Mouse (Mus musculus) megakaryocyte-erythroid progenitor cell, adult 5-6 weeks (primary cell): ENCODE measurements around the gene Dgkz. TPM values are rescaled to one million over a fixed set of nuclear protein-coding genes. Genes with fewer than 3 reads are reported as not detected.
A peak's percentile ranks its signal among the peaks of the same experiment; 100 is the strongest.

Source experiments
- ATAC-seq: replicated peaks from 2 replicates; pipeline ENCODE4 v1.8.0; 2016; ENCODE audit warnings: mild to moderate bottlenecking, inconsistent platforms; ENCODE audit not compliant: severe bottlenecking, poor library complexity, low FRiP score, low TSS enrichment
- total RNA-seq, 2 experiments: library from RNA; stranded (forward) in 1 of 2; stranded (reverse) in 1 of 2; fragments of 200-1000, 215-1000 nt in 1 of 2; fragments of >200 nt in 1 of 2; fragmentation: Nextera tagmentation in 1 of 2; gene quantifications; 2 replicates each; pipeline ENCODE4 v1.2.3; 2014 to 2017

The Dgkz gene
- total RNA-seq, 2 experiments from 2014 or later = 60.2 to 204 TPM

DNA sequence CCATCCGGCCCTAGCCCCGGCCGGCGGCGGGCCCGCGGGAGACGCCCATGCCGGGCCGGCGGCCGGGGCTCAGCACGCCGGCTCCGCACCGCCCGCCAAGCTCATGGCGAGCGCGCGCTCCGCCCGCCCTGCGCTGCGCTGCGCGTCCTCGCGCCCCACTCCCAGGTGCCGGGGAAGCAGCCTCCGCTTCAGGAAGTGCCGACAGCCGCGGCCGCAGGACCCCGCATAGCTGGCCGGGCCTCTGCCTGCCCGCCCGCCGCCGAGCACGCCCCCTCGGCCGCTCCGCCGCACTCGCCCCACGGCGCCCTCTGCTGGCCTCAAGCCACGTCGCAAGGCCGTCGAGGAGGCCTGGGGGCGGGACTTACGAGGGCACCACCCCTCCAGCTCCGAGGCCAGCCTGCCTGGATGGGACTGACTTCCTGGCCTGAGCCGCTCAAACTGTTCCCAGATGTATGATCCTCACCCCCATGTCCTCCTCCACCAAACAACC is 12.2 kb downstream of the Dgkz start:
- ATAC-seq = peak; percentile 72

DNA sequence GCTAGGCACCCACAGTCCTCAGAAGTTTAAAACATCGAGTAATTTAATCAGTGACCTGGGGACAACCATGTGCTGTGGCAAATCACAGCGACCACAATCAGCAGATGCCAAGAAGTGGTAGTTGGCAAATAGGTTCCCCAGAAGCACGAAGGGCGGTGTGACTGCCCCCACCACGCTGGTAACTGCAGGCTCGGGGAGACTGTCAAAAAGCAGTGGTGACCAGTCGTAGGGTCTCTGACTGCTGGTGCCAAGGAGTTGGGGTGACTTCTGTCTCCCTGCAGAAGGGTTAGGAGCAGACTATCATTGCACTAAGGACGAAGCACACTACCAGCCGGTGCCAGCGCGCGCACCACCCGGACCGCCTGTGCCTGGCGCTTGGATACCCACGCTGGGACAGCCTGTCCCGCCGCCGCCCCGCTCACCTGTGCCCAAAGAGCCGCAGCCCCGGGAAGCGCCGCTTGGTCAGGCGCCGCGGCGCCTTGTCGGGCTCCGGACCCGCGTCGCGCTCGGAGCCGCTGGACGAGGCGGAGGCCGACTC is 12.7 kb downstream of the Dgkz start:
- peak; percentile 11 for ATAC-seq

DNA sequence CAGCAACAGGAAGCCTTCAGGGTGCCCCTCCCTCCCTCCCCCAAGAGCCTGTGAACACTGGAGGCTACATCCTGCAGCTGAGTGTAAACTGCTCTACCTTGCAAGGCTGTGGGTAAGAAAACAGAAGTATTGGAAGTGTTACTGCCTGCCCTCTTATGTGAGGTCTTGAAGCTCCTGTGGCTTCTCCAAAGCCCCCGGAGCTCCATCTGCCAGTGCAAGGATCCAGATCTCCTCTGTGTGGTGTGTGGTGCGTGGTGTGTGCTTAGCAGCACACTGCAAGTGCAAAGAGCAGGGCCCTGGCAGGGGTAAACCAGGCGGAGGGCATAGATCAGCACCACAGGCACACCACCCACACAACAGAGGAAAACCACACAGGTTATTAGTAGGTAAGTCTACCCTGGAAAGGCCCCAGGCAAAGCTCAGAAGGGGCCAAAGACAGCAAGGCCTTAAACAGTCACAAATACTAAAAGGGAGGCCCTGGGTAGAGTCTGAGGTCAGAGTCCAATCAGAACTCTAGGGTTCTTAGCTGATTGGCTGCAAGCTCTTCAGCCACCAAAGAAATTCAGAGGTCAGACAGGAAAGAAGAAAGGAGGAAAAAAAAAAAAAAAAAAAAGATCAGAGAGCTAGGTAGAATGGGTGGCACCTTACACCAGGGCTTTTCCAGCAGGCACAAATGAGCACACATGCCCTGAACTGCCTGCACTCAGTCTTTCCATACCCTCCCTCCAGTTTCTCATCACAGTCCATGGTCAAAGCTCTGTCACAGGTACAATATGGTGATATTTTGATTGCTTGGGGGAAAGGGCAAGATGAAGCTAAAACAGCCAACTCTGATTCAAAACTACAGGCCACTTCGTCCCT is 13.5 kb downstream of the Dgkz start:
- no peak for ATAC-seq

DNA sequence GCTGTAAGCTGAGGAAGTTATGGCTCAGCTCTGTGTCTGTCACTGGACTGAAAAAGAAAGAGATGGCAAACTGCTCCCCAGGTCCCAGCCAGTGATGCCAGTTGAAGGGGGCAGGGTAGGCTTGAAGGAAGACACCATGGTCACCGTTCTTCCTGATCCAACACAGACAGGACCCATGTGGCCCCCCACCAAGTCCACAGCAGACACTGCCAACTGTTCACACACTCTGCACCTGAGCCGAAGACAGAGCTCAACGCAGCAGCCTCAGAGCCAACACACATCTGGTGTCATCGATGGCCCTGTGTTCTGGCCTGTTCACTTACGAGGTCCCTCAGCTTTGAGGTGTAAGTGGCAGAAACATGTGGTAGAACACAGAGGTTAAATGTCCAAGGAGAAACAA is 15.2 kb downstream of the Dgkz start:
- ATAC-seq = no peak

DNA sequence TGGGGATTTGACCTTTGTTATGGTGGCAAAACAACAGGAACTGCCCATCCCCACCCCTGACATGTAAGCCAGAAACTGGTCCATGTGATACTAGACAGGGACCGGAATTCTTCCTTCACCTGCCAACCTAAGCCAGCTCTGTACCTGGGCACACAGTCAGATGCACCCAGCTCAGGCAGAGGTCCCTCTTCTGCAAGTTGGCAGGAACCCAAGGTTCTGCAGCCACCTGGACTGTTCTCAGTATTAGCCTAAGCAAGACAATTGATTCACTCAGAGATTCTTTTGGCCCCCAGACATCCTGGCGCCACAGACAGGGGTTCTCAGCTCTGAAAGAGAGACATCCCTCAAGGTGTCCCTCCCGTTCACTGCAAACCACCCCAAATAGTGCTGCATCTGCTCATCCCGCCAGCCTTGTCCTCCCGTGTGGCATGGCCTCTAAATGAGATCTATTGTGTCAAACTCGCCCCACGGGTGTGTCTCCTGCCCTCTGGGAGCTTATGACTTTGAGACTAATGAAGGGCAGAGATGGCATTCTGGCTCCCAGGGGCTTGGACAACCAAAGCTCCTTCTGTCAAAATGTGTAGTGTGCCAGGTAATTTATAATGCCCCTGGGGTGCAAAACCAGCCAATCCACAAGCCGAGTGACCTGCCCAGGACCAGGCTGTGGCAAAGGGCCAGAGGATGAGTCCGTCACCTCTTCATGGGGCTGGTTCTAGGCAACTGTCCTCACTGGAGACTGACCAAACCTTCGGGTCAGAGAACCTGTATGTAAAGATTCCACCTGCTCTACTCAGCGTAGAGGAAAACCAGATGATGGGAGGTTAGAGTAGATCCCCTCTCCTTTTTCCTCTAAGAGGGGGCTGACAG is 15.9 kb downstream of the Dgkz start:
- ATAC-seq = no peak

DNA sequence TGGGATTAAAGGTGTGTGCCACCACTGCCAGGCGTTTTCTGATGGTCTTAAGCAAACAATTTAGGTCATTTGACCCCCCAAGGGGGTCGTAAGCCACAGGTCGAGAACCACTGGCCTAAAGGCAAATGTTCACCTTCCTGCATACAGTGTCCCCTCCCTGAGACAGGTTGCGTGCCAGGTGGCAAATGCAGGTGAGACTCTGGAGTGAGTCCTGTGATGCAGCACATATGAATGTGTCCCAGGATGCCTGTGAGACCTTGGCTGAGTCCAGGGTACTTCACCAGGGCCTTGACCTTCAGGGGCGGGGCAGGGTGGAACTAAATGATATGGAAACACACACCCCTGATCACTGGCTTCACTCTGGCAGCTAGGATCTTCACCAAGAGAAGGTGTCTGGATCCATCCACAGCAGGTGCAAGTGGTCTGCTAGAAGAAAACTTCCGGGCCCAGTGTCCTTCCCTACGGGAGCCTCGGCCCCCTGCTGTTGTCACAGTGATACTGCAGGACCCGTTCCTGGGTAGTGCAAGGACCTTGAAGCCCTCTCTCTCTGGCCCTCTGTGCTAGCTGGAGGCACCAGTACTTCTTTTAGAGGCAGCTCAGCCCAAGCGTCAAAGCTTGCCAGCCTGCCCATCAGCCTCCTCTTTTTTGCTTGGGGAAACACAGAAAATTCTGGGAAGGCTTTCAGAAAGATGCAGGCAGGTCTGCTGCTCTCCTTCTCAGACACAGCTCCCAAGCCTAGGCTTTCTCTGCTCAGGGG is 16.8 kb downstream of the Dgkz start:
- ATAC-seq = peak; percentile 42

DNA sequence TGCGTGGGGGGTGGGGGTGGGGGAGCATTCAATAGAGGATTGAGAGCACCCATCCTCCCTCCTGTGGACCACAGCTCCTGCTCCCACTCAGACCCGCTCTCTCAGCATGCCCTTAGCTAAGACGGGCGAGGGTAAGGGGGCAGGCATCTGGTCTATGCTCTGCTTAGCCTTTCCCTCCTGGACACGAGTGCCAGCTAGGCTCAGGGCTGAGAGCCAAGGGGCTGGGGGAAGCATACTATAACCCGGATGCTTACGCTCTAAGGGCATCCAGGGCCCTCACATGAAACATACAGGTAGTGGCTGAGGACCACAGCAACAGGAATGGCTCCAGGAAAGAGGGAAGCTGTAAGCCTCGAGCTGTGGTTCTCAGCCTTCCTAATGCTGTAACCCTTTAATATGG is 17.6 kb downstream of the Dgkz start:
- ATAC-seq = no peak

DNA sequence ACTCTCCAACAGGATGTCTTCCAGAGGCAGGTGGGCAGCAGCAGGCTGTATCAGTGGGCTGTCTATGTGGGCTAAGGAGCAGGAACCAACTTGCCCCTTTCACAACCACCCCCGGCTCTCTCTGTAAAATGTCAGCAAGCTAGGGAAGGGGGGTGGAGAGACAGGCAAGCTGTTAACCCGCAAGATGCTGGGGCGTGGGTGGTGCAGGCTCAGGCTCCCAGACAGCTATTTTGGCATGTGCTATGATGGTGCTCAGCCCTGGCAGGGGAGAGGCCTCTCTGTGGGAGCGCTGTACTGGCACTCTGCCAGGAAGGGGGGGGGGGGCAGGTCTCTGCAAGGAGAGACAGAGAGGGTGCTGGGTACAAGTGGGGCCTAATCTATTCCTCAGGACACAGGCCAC is 18.6 kb downstream of the Dgkz start:
- peak; percentile 37 for ATAC-seq

DNA sequence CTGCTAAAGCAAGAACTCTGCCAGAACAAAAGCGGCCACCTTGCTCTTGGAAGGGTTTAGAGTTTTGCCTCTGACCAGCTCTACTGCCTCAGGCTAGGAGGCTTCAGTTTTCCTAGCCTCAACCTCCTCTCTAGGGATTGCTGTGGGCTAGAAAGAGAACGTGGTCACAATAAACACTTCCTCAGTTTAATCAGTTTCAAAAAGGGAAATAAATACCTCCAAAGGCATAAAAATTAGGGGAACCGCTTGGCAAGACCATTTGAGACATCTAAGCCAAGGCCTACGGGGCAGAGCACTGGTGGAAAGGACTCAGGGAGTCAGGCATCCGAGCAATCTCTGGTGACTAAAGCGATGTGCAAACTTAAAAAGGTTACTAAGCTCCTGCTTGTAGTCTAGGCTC is 19.8 kb downstream of the Dgkz start:
- no peak for ATAC-seq

DNA sequence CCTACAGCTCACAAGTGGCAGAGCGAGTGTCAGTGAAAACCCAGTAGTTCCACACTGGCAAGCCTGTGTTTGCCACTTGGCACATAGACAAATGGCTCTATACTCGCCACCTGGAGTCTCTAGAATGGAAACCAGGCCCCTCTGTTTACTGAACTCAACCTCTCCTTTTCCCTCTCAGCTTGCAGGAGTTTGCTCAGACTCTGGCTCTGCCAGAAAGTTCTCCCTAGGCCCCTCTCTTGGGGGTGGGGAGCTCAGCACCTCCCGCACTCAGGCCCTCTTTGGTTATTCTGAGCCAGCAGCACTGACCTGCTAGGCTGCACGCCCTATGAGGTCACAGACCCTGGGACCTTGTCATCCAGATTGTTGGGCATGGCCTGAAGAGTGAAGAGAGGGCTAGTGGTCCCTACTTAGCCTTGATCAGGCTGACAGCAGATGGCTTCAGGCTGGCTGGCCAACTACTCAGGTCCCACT is 20.5 kb downstream of the Dgkz start:
- ATAC-seq = no peak

DNA sequence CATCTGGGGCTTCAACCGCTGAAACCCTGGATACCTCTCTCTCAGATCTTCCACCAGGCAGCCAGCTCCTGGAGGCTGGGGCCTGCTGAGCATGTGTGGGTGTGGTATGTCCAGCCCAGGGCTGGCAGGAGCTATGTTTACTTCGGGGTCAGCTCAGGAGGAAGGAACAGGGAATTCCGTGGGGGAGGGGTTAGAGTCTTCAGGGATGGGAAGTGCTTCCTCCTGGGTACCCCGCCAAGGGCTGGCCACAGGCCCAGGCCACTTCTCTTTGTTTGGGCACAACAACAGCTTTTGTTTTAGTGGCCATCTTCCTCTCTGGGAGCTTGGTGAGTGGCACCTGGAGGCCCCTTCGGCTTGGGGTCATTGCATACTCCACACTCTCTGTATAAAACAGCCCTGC is 21.8 kb downstream of the Dgkz start:
- no peak for ATAC-seq

DNA sequence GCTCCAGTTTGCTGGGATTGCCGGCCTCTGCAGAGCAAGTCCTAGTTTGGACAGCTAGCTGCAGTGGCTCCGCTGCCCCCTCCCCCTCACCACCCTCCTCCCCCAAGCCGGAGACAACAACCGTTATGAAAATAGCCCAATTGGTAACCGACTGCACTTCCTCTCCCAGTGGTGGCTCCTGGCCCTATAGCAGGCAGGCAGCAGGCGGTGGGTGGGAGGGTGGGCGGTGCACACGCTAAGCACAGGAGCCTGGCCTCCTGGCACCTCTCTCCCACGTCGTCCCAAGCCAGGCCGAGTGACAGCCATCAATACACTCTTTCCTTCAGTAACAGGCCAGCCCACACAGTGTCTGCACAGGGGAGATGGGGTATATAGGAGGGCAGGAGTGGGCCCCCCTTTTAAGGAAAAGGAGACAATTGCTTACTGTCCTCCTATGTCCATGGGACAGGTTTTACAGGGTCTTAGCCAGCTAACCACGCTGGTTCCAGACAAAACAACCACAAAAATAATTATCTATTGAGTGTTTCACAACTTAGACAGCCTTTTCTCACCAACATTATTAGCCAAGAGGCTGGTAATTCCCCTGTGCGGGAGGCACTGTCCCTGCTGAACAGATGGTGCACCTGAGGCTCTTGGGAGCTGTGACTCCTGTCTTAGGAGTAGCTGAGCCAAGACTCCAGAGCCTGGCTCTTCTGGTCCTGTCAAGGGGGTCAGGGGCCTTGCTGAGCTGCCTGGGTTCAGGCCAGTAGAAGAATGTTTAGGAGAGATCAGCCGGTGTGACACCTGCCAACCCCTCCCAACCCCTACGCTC is 25.2 kb downstream of the Dgkz start:
- peak; percentile 54 for ATAC-seq

DNA sequence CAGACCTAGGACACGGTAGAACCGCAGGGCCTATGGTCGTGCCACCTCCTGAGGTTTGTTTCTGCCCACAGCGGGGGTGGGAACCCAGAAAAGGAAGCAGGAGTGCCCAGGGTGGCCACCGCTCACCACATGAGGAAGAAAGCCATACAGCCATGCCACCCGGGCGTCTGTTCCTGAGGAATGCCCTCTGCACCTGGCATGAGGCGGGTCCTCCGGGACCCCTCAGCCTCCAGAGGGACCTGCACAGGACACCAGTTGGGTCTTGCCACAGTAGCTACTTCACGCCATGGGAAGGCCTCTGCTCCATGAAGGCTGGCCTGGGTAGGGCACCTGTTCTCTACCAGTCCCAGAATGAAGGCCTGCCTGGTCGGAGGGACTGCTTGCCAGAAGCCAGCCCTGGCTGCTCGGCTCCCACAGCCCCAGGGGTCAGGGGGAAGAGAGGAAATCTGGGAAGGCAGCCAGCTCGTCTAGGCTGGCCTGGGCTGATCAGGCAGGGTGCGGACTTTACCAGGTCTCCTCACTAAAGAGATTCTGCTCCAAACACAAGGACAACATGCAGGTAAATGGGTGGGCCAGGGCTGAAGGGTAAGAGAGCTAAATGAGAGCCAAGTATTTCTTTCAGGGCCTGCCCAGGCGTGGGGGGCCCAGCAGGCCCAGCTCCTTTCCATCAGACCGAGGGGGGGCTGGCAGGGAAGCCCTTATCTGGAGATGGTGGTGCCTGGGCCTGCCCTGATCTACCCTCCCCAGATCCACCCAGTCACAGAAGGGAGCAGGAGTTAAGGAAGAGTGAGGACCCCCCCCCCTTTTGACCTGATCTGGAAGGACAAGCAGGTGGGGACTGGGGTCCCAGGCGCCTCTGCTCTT is 26.0 kb downstream of the Dgkz start:
- ATAC-seq = peak; percentile 48

DNA sequence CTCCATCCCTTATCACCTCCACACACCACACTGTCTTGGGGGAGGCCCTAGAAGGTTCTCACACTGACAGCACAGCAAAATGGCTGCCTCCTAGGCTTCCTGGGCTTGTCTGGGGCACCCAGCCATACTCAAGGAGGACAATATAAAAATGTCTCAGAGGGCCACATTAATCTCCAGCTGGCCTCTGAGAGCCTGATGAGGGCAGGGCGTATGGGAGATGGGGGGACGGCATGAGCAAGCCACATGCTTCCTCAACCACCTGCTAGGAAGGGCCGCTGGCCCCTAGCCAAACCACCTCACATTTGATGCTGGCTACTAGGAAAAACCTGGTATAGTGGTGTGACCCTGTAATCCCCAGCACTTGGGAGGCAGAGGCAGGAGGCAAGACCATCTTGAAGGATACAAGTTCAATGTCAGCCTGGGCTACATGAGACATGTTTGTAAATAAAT is 26.8 kb downstream of the Dgkz start:
- peak; percentile 16 for ATAC-seq

DNA sequence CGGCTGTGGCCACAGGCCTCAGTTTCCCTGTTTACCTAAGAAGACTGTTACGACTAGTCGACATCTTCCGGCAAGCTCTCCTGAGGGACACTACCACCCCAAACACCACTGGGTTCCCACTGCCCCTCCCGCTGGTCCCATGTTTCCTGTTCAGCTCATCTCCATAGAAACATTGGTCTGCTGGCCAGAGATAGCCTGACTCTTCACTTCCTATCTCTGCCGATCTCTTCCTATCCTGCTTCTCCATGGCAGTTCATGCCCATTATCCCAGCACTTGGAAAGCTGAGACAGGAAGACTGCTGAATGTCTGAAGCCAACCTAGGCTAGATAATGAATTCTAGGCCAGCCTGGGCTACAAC is 27.5 kb downstream of the Dgkz start:
- 0 out of 2 replicates have a peak, but pooled peaks have one; percentile 5 for ATAC-seq

DNA sequence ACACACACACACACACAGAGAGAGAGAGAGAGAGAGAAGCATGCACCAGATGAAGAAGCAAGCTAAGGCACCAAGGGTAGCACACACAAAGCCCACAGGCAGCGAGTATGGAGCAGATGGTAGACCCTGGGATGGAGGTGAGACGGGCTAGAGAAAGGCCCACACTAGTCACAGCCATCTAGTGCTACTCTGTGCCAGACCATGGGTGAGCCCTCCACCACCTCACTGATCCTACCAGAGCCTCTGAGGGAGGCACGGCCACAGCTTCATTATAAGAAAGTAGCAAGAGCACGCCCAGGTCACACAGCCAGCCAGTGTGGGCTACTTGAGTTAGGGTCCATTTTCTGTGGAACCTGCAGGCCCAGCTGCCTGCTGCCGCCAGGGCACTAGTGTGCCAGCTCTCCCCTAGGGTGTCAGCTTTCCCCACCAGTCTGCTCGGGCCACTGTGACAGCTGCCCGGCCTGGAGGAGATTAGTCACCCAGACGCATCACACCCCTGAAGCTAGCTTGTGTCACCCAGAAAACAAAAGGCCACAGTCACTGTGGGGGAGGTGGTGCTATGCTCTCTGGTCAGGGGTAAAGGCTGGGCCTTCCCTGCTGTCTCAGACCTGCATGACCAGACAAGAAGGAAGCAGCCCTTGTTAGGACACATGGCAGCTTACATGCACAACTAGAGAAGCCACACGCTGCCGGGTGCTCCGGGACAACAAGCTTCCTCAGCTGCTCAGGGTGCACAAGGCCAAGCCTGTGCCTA is 28.1 kb downstream of the Dgkz start:
- ATAC-seq = peak; percentile 43

DNA sequence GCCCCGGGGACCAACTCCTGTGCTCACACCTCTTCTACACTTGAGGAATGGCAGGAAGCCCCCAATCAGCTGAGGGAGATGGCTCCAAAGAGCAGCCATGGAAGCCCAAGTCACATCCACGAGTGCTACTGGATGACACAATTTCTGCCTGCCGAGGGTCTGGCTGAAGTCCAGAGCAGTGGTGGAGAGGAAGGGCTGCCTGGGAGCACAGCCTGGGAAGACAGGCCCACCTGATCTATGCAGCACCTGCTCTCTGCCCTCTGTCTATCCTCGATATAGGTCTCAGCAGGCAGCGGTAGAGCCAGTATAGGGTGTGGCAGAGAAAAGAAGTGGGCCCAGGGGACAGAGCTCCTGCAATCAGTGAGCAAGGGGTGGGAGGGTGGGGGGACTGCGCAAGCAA is 28.8 kb downstream of the Dgkz start:
- no peak for ATAC-seq
